Mouse (Mus musculus): Measurements from ENCODE around the gene Slit3. TPM values are rescaled to one million over a fixed set of nuclear protein-coding genes. Genes with fewer than 3 reads are reported as not detected.

The Slit3 gene
- polyA plus RNA-seq, 1 experiment from 2014 or later = 9.0 TPM

DNA sequence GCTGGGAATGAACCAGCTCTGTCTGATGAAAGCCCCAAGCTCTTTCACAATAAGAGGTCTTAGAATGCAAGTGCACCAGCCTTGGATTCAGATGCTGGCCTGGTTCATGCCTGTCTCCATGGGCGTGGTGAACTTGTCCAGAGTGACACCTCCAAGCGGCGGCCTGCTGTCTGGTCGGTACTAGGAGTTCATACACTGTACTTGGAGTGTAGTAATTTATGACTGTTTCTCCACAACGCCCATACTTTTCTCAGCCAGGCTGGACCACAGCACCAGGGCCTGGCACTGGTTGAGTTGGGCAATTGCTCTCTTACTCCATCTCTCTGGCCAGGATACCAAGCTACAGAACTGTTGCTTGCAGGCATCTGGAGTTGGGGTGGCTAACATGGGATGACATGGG, 602.9 kb downstream of the Slit3 start:
- ATAC-seq = no peak
- 84% methylated on average over 5 of the region's 5 CpGs for WGBS
- H3K36me3 ChIP-seq (ENCODE audit: control insufficient read depth, insufficient read depth, low read length) = no peaks in the 10 kb centered on the region
- H3K4me3 ChIP-seq (ENCODE audit: low read length) = no peak overlapping the region
- no peak overlapping the region for H3K9ac ChIP-seq (ENCODE audit: low read depth, low read length)
- H3K27me3 ChIP-seq (replicated peaks; ENCODE audit: control insufficient read depth, insufficient read depth, low read length) = no peaks in the 10 kb centered on the region
- H3K4me2 ChIP-seq (ENCODE audit: low read length) = no peak overlapping the region
- no peaks in the 10 kb centered on the region for H3K9me3 ChIP-seq (ENCODE audit: control insufficient read depth, low read length)
- H3K27ac ChIP-seq (ENCODE audit: low read depth, low read length) = no peak overlapping the region
- no peaks in the 10 kb centered on the region for H3K4me1 ChIP-seq (ENCODE audit: control insufficient read depth, insufficient read depth, low read depth, low read length)

GRCm38 (mm10) chr11:35726341-35726846, 605.4 kb downstream of the Slit3 start:
- no peaks in the 10 kb centered on the region for H3K9me3 ChIP-seq (ENCODE audit: control insufficient read depth, low read length)
- no peak overlapping the region for H3K4me2 ChIP-seq (ENCODE audit: low read length)
- no peaks in the 10 kb centered on the region for H3K36me3 ChIP-seq (ENCODE audit: control insufficient read depth, insufficient read depth, low read length)
- H3K9ac ChIP-seq (ENCODE audit: low read depth, low read length) = no peak overlapping the region
- WGBS = 67% methylated on average over 8 of the region's 8 CpGs
- H3K4me3 ChIP-seq (ENCODE audit: low read length) = no peak overlapping the region
- no peak overlapping the region for H3K27ac ChIP-seq (ENCODE audit: low read depth, low read length)
- no peaks in the 10 kb centered on the region for H3K27me3 ChIP-seq (replicated peaks; ENCODE audit: control insufficient read depth, insufficient read depth, low read length)
- no peaks in the 10 kb centered on the region for H3K4me1 ChIP-seq (ENCODE audit: control insufficient read depth, insufficient read depth, low read depth, low read length)
- ATAC-seq = no peak

DNA sequence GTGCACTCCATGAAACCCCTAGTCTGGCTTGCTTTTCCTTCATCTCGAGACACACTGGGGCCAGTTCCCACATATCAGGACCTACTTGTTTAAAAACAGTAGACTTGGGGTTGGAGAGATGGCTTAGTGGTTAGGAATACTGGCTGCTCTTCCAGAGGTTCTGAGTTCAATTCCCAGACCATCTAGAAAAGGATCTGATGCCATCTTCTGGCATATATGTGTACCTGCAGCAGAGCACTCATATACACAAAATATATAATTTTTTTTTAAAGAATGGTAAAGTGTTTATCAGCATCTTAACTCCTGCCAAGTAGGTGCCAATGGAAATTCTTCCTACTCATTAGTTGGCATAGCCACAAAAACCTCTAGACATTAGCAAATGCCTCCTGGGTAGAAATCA, 607.2 kb downstream of the Slit3 start:
- no peak for ATAC-seq
- Histone ChIP-seq H3K27me3 (replicated peaks; ENCODE audit: control insufficient read depth, insufficient read depth, low read length) (no peaks in the 10 kb centered on the region), H3K4me3 (ENCODE audit: low read length) (no peak overlapping the region), H3K27ac (ENCODE audit: low read depth, low read length) (no peak overlapping the region), H3K4me2 (ENCODE audit: low read length) (no peak overlapping the region), H3K4me1 (ENCODE audit: control insufficient read depth, insufficient read depth, low read depth, low read length) (no peaks in the 10 kb centered on the region), H3K36me3 (ENCODE audit: control insufficient read depth, insufficient read depth, low read length) (no peaks in the 10 kb centered on the region), H3K9me3 (ENCODE audit: control insufficient read depth, low read length) (no peaks in the 10 kb centered on the region), H3K9ac (ENCODE audit: low read depth, low read length) (no peak overlapping the region)
- 91% methylated on average over 1 of the region's 1 CpGs for WGBS

- Histone ChIP-seq H3K4me2 (ENCODE audit: low read length) (no peak overlapping the region), H3K36me3 (ENCODE audit: control insufficient read depth, insufficient read depth, low read length) (no peaks in the 10 kb centered on the region), H3K9ac (ENCODE audit: low read depth, low read length) (no peak overlapping the region), H3K9me3 (ENCODE audit: control insufficient read depth, low read length) (no peaks in the 10 kb centered on the region), H3K27me3 (replicated peaks; ENCODE audit: control insufficient read depth, insufficient read depth, low read length) (no peaks in the 10 kb centered on the region), H3K27ac (ENCODE audit: low read depth, low read length) (no peak overlapping the region), H3K4me1 (ENCODE audit: control insufficient read depth, insufficient read depth, low read depth, low read length) (no peaks in the 10 kb centered on the region), H3K4me3 (ENCODE audit: low read length) (no peak overlapping the region)
- WGBS = 29% methylated on average over 5 of the region's 5 CpGs
- ATAC-seq = no peak; the same call in 1 of the 2 replicates
Measured at GRCm38 (mm10) chr11:35729186-35729585, 608.2 kb downstream of the Slit3 start.

DNA sequence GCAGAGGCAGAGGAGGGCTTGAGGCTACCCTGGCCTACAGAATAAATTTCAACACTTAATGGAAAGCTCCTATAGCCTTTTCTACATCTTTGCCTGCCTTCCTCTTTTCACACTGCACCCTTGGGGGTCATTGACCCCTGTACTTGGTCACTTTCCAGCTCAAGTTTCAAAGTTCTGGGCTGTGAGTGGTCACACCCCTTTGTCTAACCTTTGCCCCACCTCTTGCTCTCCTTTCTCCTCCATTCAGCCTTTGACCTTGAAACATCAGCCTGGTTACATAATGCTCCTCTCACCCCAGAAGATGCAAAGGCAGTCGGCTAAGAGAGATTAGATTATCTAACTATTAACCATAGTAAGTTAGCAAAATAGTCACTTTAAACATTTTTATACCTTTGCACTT, 611.3 kb downstream of the Slit3 start:
- no peaks in the 10 kb centered on the region for H3K36me3 ChIP-seq (ENCODE audit: control insufficient read depth, insufficient read depth, low read length)
- no peaks in the 10 kb centered on the region for H3K4me1 ChIP-seq (ENCODE audit: control insufficient read depth, insufficient read depth, low read depth, low read length)
- ATAC-seq = no peak
- H3K9me3 ChIP-seq (ENCODE audit: control insufficient read depth, low read length) = no peaks in the 10 kb centered on the region
- no peak overlapping the region for H3K9ac ChIP-seq (ENCODE audit: low read depth, low read length)
- 74% methylated on average over 1 of the region's 1 CpGs for WGBS
- H3K4me2 ChIP-seq (ENCODE audit: low read length) = no peak overlapping the region
- no peak overlapping the region for H3K4me3 ChIP-seq (ENCODE audit: low read length)
- no peaks in the 10 kb centered on the region for H3K27me3 ChIP-seq (replicated peaks; ENCODE audit: control insufficient read depth, insufficient read depth, low read length)
- H3K27ac ChIP-seq (ENCODE audit: low read depth, low read length) = no peak overlapping the region

- Histone ChIP-seq H3K4me2 (ENCODE audit: low read length) (no peak overlapping the region), H3K9ac (ENCODE audit: low read depth, low read length) (no peak overlapping the region), H3K27ac (ENCODE audit: low read depth, low read length) (no peak overlapping the region), H3K4me1 (ENCODE audit: control insufficient read depth, insufficient read depth, low read depth, low read length) (no peaks in the 10 kb centered on the region), H3K4me3 (ENCODE audit: low read length) (no peak overlapping the region), H3K27me3 (replicated peaks; ENCODE audit: control insufficient read depth, insufficient read depth, low read length) (no peaks in the 10 kb centered on the region), H3K9me3 (ENCODE audit: control insufficient read depth, low read length) (no peaks in the 10 kb centered on the region), H3K36me3 (ENCODE audit: control insufficient read depth, insufficient read depth, low read length) (no peaks in the 10 kb centered on the region)
- ATAC-seq = no peak
- WGBS = 65% methylated on average over 2 of the region's 2 CpGs
Measured at GRCm38 (mm10) chr11:35736817-35737216, 615.8 kb downstream of the Slit3 start.

DNA sequence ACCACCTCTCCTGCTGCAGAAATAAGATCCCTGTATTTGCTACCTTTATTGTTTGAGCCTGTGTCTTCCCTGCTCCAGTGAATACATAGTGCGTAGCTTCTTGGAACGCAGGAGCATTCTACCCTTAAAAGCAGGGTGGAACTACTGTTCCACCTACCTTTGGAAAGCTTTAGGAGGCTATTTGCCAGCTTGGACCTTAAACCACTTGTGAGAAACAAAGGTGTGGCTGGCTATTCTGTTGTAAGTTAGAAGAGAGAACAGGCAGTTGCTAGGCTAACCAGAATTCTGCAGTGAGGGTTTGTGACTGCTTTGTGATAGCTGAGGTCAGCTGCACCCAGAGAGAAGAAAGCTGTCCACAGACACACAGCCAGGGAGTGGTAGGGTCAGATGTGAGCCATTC, 616.2 kb downstream of the Slit3 start:
- ATAC-seq = no peak
- no peaks in the 10 kb centered on the region for H3K9me3 ChIP-seq (ENCODE audit: control insufficient read depth, low read length)
- H3K27me3 ChIP-seq (replicated peaks; ENCODE audit: control insufficient read depth, insufficient read depth, low read length) = no peaks in the 10 kb centered on the region

GRCm38 (mm10) chr11:35738102-35738501, 617.1 kb downstream of the Slit3 start:
- Histone ChIP-seq H3K4me1 (ENCODE audit: control insufficient read depth, insufficient read depth, low read depth, low read length) (no peaks in the 10 kb centered on the region), H3K36me3 (ENCODE audit: control insufficient read depth, insufficient read depth, low read length) (no peaks in the 10 kb centered on the region), H3K4me2 (ENCODE audit: low read length) (no peak overlapping the region), H3K27me3 (replicated peaks; ENCODE audit: control insufficient read depth, insufficient read depth, low read length) (no peaks in the 10 kb centered on the region), H3K4me3 (ENCODE audit: low read length) (no peak overlapping the region), H3K9ac (ENCODE audit: low read depth, low read length) (no peak overlapping the region), H3K27ac (ENCODE audit: low read depth, low read length) (no peak overlapping the region), H3K9me3 (ENCODE audit: control insufficient read depth, low read length) (no peaks in the 10 kb centered on the region)
- ATAC-seq = no peak
- WGBS = 84% methylated on average over 3 of the region's 3 CpGs

More for the DNA sequence above, 616.2 kb downstream of the Slit3 start:
- H3K4me2 ChIP-seq (ENCODE audit: low read length) = no peak overlapping the region
- no peaks in the 10 kb centered on the region for H3K36me3 ChIP-seq (ENCODE audit: control insufficient read depth, insufficient read depth, low read length)
- no peak overlapping the region for H3K9ac ChIP-seq (ENCODE audit: low read depth, low read length)
- H3K27ac ChIP-seq (ENCODE audit: low read depth, low read length) = no peak overlapping the region
- WGBS = 94% methylated on average over 2 of the region's 2 CpGs
- H3K4me1 ChIP-seq (ENCODE audit: control insufficient read depth, insufficient read depth, low read depth, low read length) = no peaks in the 10 kb centered on the region
- H3K4me3 ChIP-seq (ENCODE audit: low read length) = no peak overlapping the region

DNA sequence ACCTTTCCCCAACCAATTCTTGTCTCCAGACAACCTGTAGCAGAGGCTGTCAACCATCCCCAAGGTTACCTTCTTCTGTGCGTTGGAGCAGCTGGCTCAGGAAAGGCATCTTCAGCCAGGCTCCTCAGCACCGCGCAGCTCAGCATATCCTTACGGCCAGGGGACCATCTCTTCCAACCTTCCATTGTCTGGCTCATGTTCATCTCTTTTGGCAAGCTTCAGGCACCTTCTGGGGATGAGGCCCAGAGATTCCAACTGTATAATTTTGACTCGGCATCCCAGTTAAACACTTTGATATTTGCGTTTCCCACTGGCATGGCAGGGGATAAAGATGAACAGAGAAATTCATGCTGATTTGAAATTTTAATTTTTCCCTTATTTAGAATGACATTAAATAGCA, 622.6 kb downstream of the Slit3 start:
- Histone ChIP-seq H3K36me3 (ENCODE audit: control insufficient read depth, insufficient read depth, low read length) (no peaks in the 10 kb centered on the region), H3K27ac (ENCODE audit: low read depth, low read length) (no peak overlapping the region), H3K4me3 (ENCODE audit: low read length) (no peak overlapping the region), H3K4me1 (ENCODE audit: control insufficient read depth, insufficient read depth, low read depth, low read length) (no peaks in the 10 kb centered on the region), H3K27me3 (replicated peaks; ENCODE audit: control insufficient read depth, insufficient read depth, low read length) (no peaks in the 10 kb centered on the region), H3K9me3 (ENCODE audit: control insufficient read depth, low read length) (no peaks in the 10 kb centered on the region), H3K9ac (ENCODE audit: low read depth, low read length) (no peak overlapping the region), H3K4me2 (ENCODE audit: low read length) (no peak overlapping the region)
- WGBS = 88% methylated on average over 6 of the region's 6 CpGs
- no peak for ATAC-seq

DNA sequence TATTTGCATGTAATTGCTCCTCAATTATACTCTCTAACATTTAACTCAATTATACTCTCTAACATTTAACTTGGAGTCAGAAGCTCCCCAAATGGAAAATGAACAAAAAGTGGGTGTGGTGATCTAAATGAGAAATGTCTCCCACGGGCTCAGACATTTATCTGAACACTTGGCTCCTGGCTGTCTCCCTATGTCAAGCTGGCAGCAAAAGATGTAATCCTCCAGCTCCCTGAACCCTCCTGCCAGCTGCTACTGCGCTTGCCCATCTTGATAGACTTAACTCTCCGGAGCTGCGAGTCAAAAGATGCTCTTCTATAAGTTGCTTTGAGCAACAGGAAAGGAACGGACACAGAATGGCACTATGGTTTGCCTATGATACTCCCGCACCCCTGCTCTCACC, 623.5 kb downstream of the Slit3 start:
- H3K4me3 ChIP-seq (ENCODE audit: low read length) = no peak overlapping the region
- H3K9ac ChIP-seq (ENCODE audit: low read depth, low read length) = no peak overlapping the region
- H3K9me3 ChIP-seq (ENCODE audit: control insufficient read depth, low read length) = no peaks in the 10 kb centered on the region
- no peaks in the 10 kb centered on the region for H3K27me3 ChIP-seq (replicated peaks; ENCODE audit: control insufficient read depth, insufficient read depth, low read length)
- no peak for ATAC-seq
- no peaks in the 10 kb centered on the region for H3K4me1 ChIP-seq (ENCODE audit: control insufficient read depth, insufficient read depth, low read depth, low read length)
- 89% methylated on average over 6 of the region's 6 CpGs for WGBS
- H3K4me2 ChIP-seq (ENCODE audit: low read length) = no peak overlapping the region
- H3K27ac ChIP-seq (ENCODE audit: low read depth, low read length) = no peak overlapping the region
- no peaks in the 10 kb centered on the region for H3K36me3 ChIP-seq (ENCODE audit: control insufficient read depth, insufficient read depth, low read length)

All from hindbrain, embryonic 16.5 days (tissue).